Mouse (Mus musculus): ENCODE measurements around the gene Mdm2. TPM values are rescaled to one million over a fixed set of nuclear protein-coding genes. Genes with fewer than 3 reads are reported as not detected.

The Mdm2 gene
- polyA plus RNA-seq, 1 experiment from 2014 or later = 60.6 TPM

DNA sequence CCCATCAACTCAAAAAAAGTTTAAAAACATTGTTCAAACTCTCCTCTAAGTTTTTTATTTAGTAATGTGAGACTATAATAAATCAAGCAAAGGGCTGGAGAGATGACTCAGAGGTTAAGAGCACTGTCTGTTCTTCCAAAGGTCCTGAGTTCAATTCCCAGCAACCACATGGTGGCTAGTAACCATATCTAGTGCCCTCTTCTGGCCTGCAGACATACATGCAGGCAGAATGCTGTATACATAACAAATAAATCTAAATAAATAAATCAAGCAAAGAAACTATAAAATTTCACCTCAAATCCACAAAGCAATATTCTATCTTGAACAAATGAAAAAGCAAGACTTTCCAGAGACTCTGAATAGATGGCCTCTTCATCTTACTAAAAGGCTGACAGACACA lies 18.4 kb downstream of the Mdm2 start:
- no peak overlapping the region for H3K27ac ChIP-seq (replicated peaks)
- no peaks in the 10 kb centered on the region for H3K9me3 ChIP-seq (replicated peaks)
- H3K27me3 ChIP-seq (ENCODE audit: low read depth, poor library complexity, severe bottlenecking) = no peaks in the 10 kb centered on the region
- H3K4me3 ChIP-seq = no peak overlapping the region
- no peak for DNase-seq (ENCODE audit: low spot score)
- H3K4me1 ChIP-seq = no peaks in the 10 kb centered on the region
- H3K36me3 ChIP-seq = peaks cover 94% of the 10 kb centered on the region

DNA sequence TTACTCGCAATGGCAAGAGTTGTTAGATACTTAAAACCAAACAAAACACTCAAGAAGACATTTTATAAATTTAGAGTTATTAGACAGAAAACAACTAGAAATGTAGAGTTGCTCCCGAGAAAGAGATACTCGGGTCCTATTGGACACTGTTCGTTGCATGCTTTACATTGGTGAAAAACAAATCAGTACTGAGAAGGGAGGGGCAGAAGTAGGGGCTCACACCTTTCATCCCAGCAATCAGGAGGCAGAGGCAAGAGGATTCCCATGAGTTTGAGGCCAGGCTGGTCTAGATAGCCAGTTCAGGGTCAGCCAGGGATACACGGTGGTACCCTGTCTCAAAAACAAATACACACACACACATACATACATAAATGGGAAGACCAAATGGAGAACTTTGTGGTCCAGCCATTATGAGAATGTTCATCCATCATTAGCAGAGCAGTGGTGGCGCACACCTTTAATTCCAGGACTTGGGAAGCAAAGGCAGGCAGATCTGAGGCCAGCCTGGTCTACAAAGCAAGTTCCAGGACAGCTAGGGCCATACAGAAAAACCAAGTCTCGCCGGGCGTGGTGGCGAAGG lies 19.1 kb downstream of the Mdm2 start:
- no peaks in the 10 kb centered on the region for H3K27me3 ChIP-seq (ENCODE audit: low read depth, poor library complexity, severe bottlenecking)
- 97% methylated on average over 10 of the region's 10 CpGs for WGBS
- H3K4me3 ChIP-seq = no peak overlapping the region
- DNase-seq (ENCODE audit: low spot score) = no peak
- no peak overlapping the region for H3K27ac ChIP-seq (replicated peaks)
- no peaks in the 10 kb centered on the region for H3K9me3 ChIP-seq (replicated peaks)
- no peaks in the 10 kb centered on the region for H3K4me1 ChIP-seq
- peaks cover 87% of the 10 kb centered on the region for H3K36me3 ChIP-seq

DNA sequence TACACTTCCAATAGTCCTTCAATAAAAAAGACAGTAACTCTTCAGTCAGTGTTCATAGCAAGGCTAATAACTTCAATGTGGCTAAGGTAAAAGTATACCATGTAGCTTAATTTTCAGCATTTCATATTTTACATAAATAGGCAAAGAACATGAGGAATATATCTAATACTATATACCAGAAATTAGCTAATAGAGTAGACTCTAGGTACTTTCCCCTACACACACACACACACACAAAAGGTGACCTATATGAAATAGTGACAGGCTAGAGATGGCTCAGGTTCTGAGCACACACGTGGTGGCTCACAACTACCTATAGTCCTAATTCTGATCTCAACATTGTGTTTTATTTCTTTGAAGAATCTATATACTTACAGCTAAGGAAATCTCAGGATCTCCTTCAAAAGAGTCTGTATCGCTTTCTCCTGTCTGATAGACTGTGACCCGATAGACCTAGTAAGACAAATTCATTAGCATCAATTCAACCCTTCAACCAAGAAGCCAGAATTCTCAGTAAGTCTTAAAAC lies 19.7 kb downstream of the Mdm2 start:
- no peak overlapping the region for H3K27ac ChIP-seq (replicated peaks)
- H3K4me1 ChIP-seq = no peaks in the 10 kb centered on the region
- DNase-seq (ENCODE audit: low spot score) = no peak
- H3K36me3 ChIP-seq = peaks cover 81% of the 10 kb centered on the region
- 95% methylated on average over 3 of the region's 3 CpGs for WGBS
- H3K27me3 ChIP-seq (ENCODE audit: low read depth, poor library complexity, severe bottlenecking) = no peaks in the 10 kb centered on the region
- H3K4me3 ChIP-seq = no peak overlapping the region
- no peaks in the 10 kb centered on the region for H3K9me3 ChIP-seq (replicated peaks)

DNA sequence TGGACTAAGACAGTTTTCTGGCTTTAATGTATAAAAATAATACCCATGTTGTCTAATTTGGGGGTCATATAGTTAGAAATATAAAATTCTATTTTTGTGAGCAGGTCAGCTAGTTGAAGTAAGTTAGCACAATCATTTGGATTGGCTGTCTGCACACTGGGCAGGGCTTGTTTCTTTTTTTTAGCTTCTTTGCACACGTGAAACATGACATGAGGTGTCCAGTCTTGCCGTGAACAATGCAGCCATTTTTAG lies 20.5 kb downstream of the Mdm2 start:
- no peak overlapping the region for H3K4me3 ChIP-seq
- peaks cover 72% of the 10 kb centered on the region for H3K36me3 ChIP-seq

DNA sequence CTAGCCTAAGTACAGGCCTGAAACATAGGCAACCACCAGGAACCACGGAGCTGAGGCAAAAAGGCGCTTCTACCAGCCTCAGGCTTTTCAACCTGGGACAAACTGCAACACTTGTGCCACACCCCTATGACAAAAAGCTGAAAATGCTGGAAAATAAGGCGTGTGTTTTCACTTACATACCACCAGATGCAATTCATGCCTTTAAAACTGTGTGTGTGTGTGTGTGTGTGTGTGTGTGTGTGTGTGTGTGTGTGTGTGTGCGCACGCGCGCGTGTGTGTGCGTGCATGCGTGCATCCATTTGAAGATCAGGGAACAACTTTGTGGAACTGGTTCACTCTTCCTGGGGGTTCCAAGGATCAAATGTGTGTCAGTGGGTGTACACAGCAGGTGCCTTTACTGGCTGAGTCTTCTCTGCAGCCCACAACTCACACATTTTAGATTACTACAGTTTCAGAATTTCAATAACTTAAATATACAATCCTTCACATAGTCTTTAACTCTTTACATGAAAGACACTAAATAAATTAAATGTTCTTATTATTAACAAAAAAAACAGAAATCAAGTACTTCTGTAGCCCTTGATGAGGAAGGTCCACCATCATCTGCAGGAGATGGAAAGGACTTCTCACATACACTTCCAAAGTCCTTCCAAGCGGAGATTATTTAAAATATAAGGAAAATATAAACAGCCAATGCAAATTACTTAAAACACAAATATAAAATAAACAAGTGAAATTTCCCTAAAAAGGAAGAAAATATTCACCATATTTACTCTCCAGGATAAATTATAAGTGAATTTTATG lies 21.1 kb downstream of the Mdm2 start:
- no peak for DNase-seq (ENCODE audit: low spot score)
- no peak overlapping the region for H3K27ac ChIP-seq (replicated peaks)
- H3K4me1 ChIP-seq = no peaks in the 10 kb centered on the region
- no peak overlapping the region for H3K4me3 ChIP-seq
- H3K36me3 ChIP-seq = peaks cover 67% of the 10 kb centered on the region
- no peaks in the 10 kb centered on the region for H3K9me3 ChIP-seq (replicated peaks)
- no peaks in the 10 kb centered on the region for H3K27me3 ChIP-seq (ENCODE audit: low read depth, poor library complexity, severe bottlenecking)
- 93% methylated on average over 11 of the region's 11 CpGs for WGBS

More for the DNA sequence above, 20.5 kb downstream of the Mdm2 start:
- no peak for DNase-seq (ENCODE audit: low spot score)
- H3K27ac ChIP-seq (replicated peaks) = no peak overlapping the region
- 89% methylated on average over 2 of the region's 2 CpGs for WGBS
- H3K4me1 ChIP-seq = no peaks in the 10 kb centered on the region
- H3K27me3 ChIP-seq (ENCODE audit: low read depth, poor library complexity, severe bottlenecking) = no peaks in the 10 kb centered on the region
- H3K9me3 ChIP-seq (replicated peaks) = no peaks in the 10 kb centered on the region

DNA sequence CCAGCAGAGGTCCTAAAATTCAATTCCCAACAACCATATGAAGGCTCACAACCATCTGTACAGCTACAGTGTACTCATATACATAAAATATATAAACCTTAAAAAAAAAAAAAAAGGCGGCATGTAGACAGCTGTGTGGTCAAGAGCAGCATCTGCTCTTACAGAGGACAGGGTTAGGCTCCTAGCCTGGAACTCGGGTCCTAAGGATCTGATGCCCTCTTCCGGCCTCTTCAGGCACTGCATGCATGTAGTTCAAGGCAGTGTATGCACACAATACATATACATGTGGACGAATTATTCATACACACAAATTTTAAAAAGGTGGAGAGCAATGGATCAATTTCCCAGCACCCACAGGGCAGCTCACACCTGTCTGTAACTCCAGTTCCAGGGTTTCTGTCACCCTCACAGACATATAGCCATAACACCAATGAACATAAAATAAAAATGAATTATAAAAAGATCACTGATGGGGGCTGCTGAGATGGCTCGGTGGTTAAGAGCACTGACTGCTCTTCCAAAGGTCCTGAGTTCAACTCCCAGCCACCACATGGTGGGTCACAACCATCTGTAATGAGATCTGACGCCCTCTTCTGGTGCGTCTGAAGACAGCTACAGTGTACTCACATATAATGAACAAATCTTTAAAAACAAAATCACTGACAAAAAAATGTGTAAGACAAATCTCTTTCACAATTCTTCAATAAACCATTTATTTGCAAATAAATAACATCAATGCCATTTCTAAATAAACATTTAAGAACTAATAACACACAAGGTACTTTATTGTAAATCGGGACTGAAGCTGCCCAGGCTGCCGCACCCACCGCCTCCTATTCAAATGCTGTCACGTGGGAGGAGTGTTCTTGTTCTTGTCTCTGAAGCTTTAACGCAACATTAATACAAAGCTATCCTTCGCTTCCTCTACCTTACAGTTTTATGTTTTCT lies 22.1 kb downstream of the Mdm2 start:
- Histone ChIP-seq H3K4me3 (no peak overlapping the region), H3K36me3 (peaks cover 58% of the 10 kb centered on the region), H3K9me3 (replicated peaks) (no peaks in the 10 kb centered on the region), H3K27me3 (ENCODE audit: low read depth, poor library complexity, severe bottlenecking) (no peaks in the 10 kb centered on the region), H3K27ac (replicated peaks) (no peak overlapping the region), H3K4me1 (no peaks in the 10 kb centered on the region)
- no peak for DNase-seq (ENCODE audit: low spot score)
- 84% methylated on average over 13 of the region's 13 CpGs for WGBS

DNA sequence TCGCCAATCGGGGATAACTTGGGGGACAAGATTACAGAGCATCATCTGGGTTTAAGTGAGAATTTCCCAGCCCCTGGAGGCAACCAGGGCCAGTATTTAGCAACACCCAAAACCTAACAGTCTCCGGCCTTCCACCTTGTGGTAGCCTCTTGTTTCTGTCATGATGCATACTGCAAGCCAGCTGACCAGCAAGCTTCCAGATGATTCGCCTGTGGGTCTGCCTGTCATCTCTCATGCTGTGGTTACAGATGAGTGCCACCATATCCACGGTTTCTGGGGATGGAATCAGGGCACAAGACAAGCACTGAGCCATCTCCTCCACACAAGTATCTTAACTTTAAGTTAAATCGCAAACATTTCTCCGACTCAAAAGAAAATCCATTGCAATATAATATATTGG lies 23.0 kb downstream of the Mdm2 start:
- H3K36me3 ChIP-seq = peaks cover 51% of the 10 kb centered on the region
- H3K9me3 ChIP-seq (replicated peaks) = no peaks in the 10 kb centered on the region
- no peak overlapping the region for H3K4me3 ChIP-seq
- no peaks in the 10 kb centered on the region for H3K27me3 ChIP-seq (ENCODE audit: low read depth, poor library complexity, severe bottlenecking)
- WGBS = 89% methylated on average over 7 of the region's 7 CpGs
- DNase-seq (ENCODE audit: low spot score) = no peak
- H3K27ac ChIP-seq (replicated peaks) = no peak overlapping the region
- H3K4me1 ChIP-seq = no peaks in the 10 kb centered on the region

DNA sequence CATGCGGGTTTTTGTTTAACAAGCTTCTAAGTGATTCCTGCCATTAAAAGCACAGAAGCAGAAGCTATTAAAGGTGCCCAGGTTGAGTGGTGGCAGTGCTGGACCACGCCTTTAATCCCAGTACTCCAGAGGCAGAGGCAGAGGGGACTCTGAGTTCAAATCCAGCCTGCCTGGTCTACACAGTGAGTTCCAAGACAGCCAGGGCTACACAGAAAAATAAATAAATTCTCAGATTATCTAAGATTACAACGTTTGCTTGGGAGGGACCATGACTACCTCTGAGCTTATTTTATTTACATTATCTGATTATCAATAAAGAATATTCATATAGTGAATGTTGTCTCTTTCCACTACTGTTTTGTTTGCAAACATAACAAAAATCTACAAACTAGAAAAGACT lies 23.5 kb downstream of the Mdm2 start:
- H3K27ac ChIP-seq (replicated peaks) = no peak overlapping the region
- DNase-seq (ENCODE audit: low spot score) = no peak
- peaks cover 45% of the 10 kb centered on the region for H3K36me3 ChIP-seq
- H3K4me1 ChIP-seq = no peaks in the 10 kb centered on the region
- no peaks in the 10 kb centered on the region for H3K27me3 ChIP-seq (ENCODE audit: low read depth, poor library complexity, severe bottlenecking)
- no peak overlapping the region for H3K4me3 ChIP-seq
- 79% methylated on average over 3 of the region's 3 CpGs for WGBS
- no peaks in the 10 kb centered on the region for H3K9me3 ChIP-seq (replicated peaks)

DNA sequence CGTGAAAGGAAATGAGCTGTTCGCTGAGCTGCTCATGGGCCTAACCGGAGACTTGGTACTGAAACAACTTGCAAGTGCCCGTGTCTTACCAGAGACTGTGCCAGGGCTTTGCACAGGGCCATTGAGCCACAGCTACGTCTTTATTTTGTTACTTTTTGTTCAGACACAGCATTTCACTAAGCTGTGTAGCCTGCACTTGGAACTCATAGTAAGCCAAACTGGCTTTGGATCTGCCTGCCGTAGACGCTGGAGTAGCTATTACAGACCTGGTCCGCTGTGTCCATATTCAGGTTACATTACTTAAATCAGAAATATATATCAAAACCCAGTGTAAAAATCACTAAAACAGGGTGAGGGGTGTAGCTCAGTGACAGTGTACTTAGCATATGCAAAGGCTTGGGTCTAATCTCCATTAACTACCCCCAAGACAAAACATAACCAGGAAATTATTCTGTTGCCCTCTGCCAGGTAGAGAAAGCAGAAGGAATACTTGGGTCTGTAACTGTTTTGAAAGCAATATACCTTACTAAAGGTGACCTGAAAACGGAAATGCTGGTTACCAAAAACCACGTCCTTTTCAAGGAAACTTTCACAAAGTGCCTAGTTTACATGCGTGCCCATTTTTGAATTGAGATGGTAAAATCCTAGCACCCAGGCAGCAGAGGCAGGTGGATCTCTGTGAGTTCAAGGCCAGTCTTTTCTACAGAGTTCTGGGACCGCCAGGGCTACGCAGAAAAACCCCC lies 24.5 kb downstream of the Mdm2 start:
- Histone ChIP-seq H3K36me3 (peaks cover 36% of the 10 kb centered on the region), H3K27me3 (ENCODE audit: low read depth, poor library complexity, severe bottlenecking) (no peaks in the 10 kb centered on the region), H3K27ac (replicated peaks) (no peak overlapping the region), H3K4me1 (no peaks in the 10 kb centered on the region), H3K4me3 (no peak overlapping the region), H3K9me3 (replicated peaks) (no peaks in the 10 kb centered on the region)
- 94% methylated on average over 13 of the region's 13 CpGs for WGBS
- DNase-seq (ENCODE audit: low spot score) = no peak

DNA sequence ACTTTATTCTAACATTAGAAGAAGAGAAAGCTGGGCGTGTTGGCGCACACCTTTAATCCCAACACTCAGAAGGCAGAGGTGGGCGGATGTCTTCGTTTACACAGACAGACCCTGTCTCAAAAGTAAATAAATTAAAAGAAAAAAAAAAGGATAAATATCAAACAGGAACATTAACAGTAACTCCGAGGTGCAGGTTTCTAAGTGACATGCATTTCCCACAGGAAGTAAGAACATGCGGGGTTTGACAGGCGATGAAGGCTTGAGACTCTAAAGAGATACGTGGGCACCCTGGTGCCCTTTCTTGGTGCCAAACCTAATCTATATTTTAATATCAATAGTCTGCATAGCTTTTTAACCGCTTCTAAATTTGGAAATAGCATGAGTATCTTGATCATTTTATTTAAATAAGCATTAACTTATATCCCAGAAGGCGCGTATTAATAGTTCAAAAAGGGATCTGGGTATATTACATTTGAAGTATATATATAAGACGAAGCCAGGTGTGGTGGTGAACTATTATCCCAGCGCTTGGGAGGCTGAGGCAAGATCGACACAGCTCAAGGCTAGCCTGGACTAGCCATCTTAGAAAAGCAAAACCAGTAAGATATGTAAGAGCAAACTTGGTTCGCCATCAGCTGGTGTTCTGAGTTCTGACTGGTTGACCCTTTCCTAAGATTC lies 25.2 kb downstream of the Mdm2 start:
- DNase-seq (ENCODE audit: low spot score) = no peak
- H3K4me1 ChIP-seq = no peaks in the 10 kb centered on the region
- H3K27me3 ChIP-seq (ENCODE audit: low read depth, poor library complexity, severe bottlenecking) = no peaks in the 10 kb centered on the region
- WGBS = 93% methylated on average over 15 of the region's 15 CpGs
- no peaks in the 10 kb centered on the region for H3K9me3 ChIP-seq (replicated peaks)
- no peak overlapping the region for H3K4me3 ChIP-seq
- H3K27ac ChIP-seq (replicated peaks) = no peak overlapping the region
- H3K36me3 ChIP-seq = peaks cover 29% of the 10 kb centered on the region

DNA sequence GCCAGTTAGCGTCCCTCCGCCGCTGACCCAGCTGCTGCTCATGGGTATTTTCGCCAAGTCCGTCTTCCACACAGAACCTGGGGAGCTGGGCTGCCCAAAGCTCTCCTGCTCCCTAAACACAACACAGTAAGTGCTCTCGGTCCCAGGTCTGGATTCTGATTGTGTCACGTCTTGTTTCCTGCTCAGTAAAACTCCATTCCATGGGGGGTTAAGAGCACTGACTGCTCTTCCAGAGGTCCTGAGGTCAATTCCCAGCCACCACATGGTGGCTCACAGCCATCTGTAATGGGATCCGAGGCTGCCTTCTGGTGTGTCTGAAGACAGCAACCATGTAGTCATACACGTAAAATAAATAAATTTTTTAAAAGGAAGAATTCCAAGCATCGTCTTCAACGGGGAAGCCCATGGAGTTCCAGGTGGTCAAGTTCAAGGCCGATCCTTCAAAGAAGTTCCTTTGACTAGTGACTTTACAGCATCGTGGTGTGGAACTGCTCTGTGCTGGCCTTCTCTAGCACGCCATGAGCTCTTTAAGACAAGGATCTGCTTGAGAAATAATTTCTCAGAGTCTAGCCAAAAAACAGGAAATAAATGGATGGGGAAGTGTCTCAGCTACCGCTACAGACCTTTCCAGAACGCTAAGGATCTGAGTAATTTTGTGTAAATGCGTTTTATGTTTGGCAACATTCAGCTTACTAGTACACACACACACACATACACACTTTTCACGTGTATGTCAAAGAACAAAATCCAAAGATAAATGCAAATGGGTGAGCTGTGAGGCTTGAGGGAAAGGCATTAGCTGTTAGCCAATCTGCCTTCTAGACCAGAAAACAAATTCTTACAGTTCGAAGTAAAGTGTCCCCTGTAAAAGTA lies 26.0 kb downstream of the Mdm2 start:
- H3K36me3 ChIP-seq = peaks cover 21% of the 10 kb centered on the region
- no peaks in the 10 kb centered on the region for H3K4me1 ChIP-seq
- no peak for DNase-seq (ENCODE audit: low spot score)
- H3K4me3 ChIP-seq = no peak overlapping the region
- H3K27ac ChIP-seq (replicated peaks) = no peak overlapping the region
- no peaks in the 10 kb centered on the region for H3K9me3 ChIP-seq (replicated peaks)
- 87% methylated on average over 19 of the region's 19 CpGs for WGBS
- H3K27me3 ChIP-seq (ENCODE audit: low read depth, poor library complexity, severe bottlenecking) = no peaks in the 10 kb centered on the region
